8 mouse cellular contexts compared by ENCODE assay signal in genomic region chr3:95672861-95673706, GRCm38 (mm10). TPM values are rescaled to one million over a fixed set of nuclear protein-coding genes. Genes with fewer than 3 reads are reported as not detected.
DNase-seq lines count a peak whose midpoint lies in the region; ATAC-seq and TF ChIP-seq lines count a peak whose summit lies in the region.

No protein-coding gene starts in this region.

- peaks cover 5% of the 10 kb centered on the region; the same call in 1 of the 2 replicates for H3K9me3 ChIP-seq in forebrain, embryonic 10.5 days
- H3K9me3 ChIP-seq in forebrain, embryonic 14.5 days (replicated peaks; ENCODE audit: control insufficient read depth, low read length), result no peaks in the 10 kb centered on the region
- no peaks in the 10 kb centered on the region for H3K9me3 ChIP-seq in E14TG2a.4 (ENCODE audit: low read length)
- H3K9me3 ChIP-seq in hindbrain, embryonic 11.5 days (ENCODE audit: control insufficient read depth, low read length), result no peaks in the 10 kb centered on the region

- peaks cover 64% of the 10 kb centered on the region for H3K36me3 ChIP-seq in forebrain, embryonic 10.5 days (replicated peaks)
- peaks cover 22% of the 10 kb centered on the region for H3K36me3 ChIP-seq in forebrain, embryonic 14.5 days (ENCODE audit: control insufficient read depth, insufficient read depth, low read length)
- H3K36me3 ChIP-seq in E14TG2a.4 (ENCODE audit: insufficient read depth, low read length), result peaks cover 44% of the 10 kb centered on the region
- H3K36me3 ChIP-seq in hindbrain, embryonic 11.5 days (ENCODE audit: control insufficient read depth, insufficient read depth, low read length), result no peaks in the 10 kb centered on the region

- H3K4me2 ChIP-seq in forebrain, embryonic 14.5 days (ENCODE audit: low read length), result no peak overlapping the region
- no peak overlapping the region for H3K4me2 ChIP-seq in hindbrain, embryonic 11.5 days (replicated peaks; ENCODE audit: low read depth, low read length)

- 59% methylated on average over 10 of the region's 10 CpGs for WGBS in forebrain, embryonic 10.5 days
- WGBS in forebrain, embryonic 14.5 days, result 58% methylated on average over 10 of the region's 10 CpGs
- WGBS in hindbrain, embryonic 11.5 days, result 57% methylated on average over 10 of the region's 10 CpGs

- peaks cover 57% of the 10 kb centered on the region for H3K4me1 ChIP-seq in forebrain, embryonic 10.5 days
- H3K4me1 ChIP-seq in forebrain, embryonic 14.5 days (ENCODE audit: control insufficient read depth, insufficient read depth, low read length), result peaks cover under 1% of the 10 kb centered on the region; the same call in 1 of the 2 replicates
- H3K4me1 ChIP-seq in E14TG2a.4 (replicated peaks; ENCODE audit: low read depth, low read length), result peaks cover 90% of the 10 kb centered on the region
- H3K4me1 ChIP-seq in hindbrain, embryonic 11.5 days (replicated peaks; ENCODE audit: control insufficient read depth, insufficient read depth, low read length), result no peaks in the 10 kb centered on the region; the same call in 1 of the 2 replicates

- no peak overlapping the region for H3K4me3 ChIP-seq in forebrain, embryonic 10.5 days
- no peak overlapping the region for H3K4me3 ChIP-seq in forebrain, embryonic 14.5 days (ENCODE audit: low read depth, low read length)
- peak overlapping the region; percentile 76 for H3K4me3 ChIP-seq in E14TG2a.4 (replicated peaks; ENCODE audit: low read length)
- no peak overlapping the region for H3K4me3 ChIP-seq in hindbrain, embryonic 11.5 days (ENCODE audit: low read depth, low read length)
- H3K4me3 ChIP-seq in left cerebral cortex, adult 2 months, result no peak overlapping the region

- intact Hi-C loops in left cerebral cortex, adult 2 months (cut with DNase I), result loop anchor here (5.0 kb wide), 1 partner anchor 156 kb away; no protein-coding TSS in a partner anchor
- intact Hi-C loops in left cerebral cortex, postnatal 10 days (cut with DNase I), result no loop called here

- TF ChIP-seq CTCF in E14TG2a.4 (conservative IDR thresholded peaks at IDR 0.05; ENCODE audit: low read length), result no peak
- no peak for TF ChIP-seq CTCF in left cerebral cortex, adult 2 months (IDR thresholded peaks at IDR 0.05)

- H3K9ac ChIP-seq in forebrain, embryonic 14.5 days (ENCODE audit: low read length), result no peak overlapping the region
- H3K9ac ChIP-seq in hindbrain, embryonic 11.5 days (ENCODE audit: low read depth, low read length), result no peak overlapping the region

- no peak for ATAC-seq in forebrain, embryonic 14.5 days
- no peak for ATAC-seq in hindbrain, embryonic 11.5 days (ENCODE audit: low FRiP score)

- peak overlapping the region; percentile 78 for H3K27ac ChIP-seq in forebrain, embryonic 10.5 days
- H3K27ac ChIP-seq in forebrain, embryonic 14.5 days (ENCODE audit: low read depth, low read length), result no peak overlapping the region
- peak overlapping the region; percentile 30; the same call in 1 of the 2 replicates for H3K27ac ChIP-seq in hindbrain, embryonic 11.5 days (ENCODE audit: low read depth, low read length)
- no peak overlapping the region; the same call in 1 of the 2 replicates for H3K27ac ChIP-seq in left cerebral cortex, adult 2 months

- no peaks in the 10 kb centered on the region for H3K27me3 ChIP-seq in forebrain, embryonic 10.5 days (ENCODE audit: poor library complexity, severe bottlenecking)
- no peaks in the 10 kb centered on the region for H3K27me3 ChIP-seq in forebrain, embryonic 14.5 days (replicated peaks; ENCODE audit: control insufficient read depth, insufficient read depth, low read length)
- H3K27me3 ChIP-seq in E14TG2a.4 (ENCODE audit: insufficient read depth, low read length), result no peaks in the 10 kb centered on the region
- no peaks in the 10 kb centered on the region for H3K27me3 ChIP-seq in hindbrain, embryonic 11.5 days (ENCODE audit: control insufficient read depth, insufficient read depth, low read length)

- DNase-seq in forebrain, embryonic 10.5 days (ENCODE audit: extremely low spot score, low spot score), result no peak
- no peak for DNase-seq in forebrain, embryonic 14.5 days (ENCODE audit: low spot score)
- DNase-seq in hindbrain, embryonic 11.5 days (ENCODE audit: low spot score), result no peak
- DNase-seq in lung, postnatal 10 days, result peak; percentile 64
- no peak for DNase-seq in left cerebral cortex, adult 2 months (ENCODE audit: extremely low spot score in 1 of 2, low spot score in 2 of 2)
- no peak for DNase-seq in urinary bladder, postnatal 4 days (ENCODE audit: low spot score in 2 of 2)
- no peak for DNase-seq in left cerebral cortex, postnatal 10 days (ENCODE audit: extremely low spot score in 1 of 2, low spot score in 2 of 2)

RNA-seq across cellular contexts. Expression of gene Mcl1, which starts 14.5 kb away (rescaled TPM):
- polyA plus RNA-seq in forebrain, embryonic 10.5 days (2016; fragmentation: Nextera tagmentation; extraction: Ambion mirVana), result 42.1 and 42.9 TPM in 2 replicates
- polyA plus RNA-seq in forebrain, embryonic 14.5 days (2014; fragmentation: Nextera tagmentation; extraction: Ambion mirVana), result 50.3 and 50.8 TPM in 2 replicates
- 76.1 and 87.4 TPM in 2 replicates for polyA plus RNA-seq in hindbrain, embryonic 11.5 days (2014; fragmentation: Nextera tagmentation; extraction: Ambion mirVana)
- total RNA-seq in left cerebral cortex, adult 2 months (2021), result 10 to 100 TPM; 52.7 to 60.9 TPM
- total RNA-seq in left cerebral cortex, postnatal 10 days (2021), result 10 to 100 TPM; 62.2 to 63.0 TPM

RNA-seq across cellular contexts. Expression of gene Adamtsl4, which starts 14.6 kb away (rescaled TPM):
- 0.84 and 1.6 TPM in 2 replicates for polyA plus RNA-seq in forebrain, embryonic 10.5 days (2016; fragmentation: Nextera tagmentation; extraction: Ambion mirVana)
- 0.13 and 0.72 TPM in 2 replicates for polyA plus RNA-seq in forebrain, embryonic 14.5 days (2014; fragmentation: Nextera tagmentation; extraction: Ambion mirVana)
- polyA plus RNA-seq in hindbrain, embryonic 11.5 days (2014; fragmentation: Nextera tagmentation; extraction: Ambion mirVana), result 0.14 and 0.80 TPM in 2 replicates
- total RNA-seq in left cerebral cortex, adult 2 months (2021), result 1 to 10 TPM; 6.8 to 7.7 TPM
- 1 to 10 TPM in 1 of 2 experiments, under 1 TPM in 1; 0.73 to 1.3 TPM for total RNA-seq in left cerebral cortex, postnatal 10 days (2021)

RNA-seq across cellular contexts. Expression of gene Ensa, which starts 48.3 kb away (rescaled TPM):
- 85.8 and 86.5 TPM in 2 replicates for polyA plus RNA-seq in forebrain, embryonic 10.5 days (2016; fragmentation: Nextera tagmentation; extraction: Ambion mirVana)
- polyA plus RNA-seq in forebrain, embryonic 14.5 days (2014; fragmentation: Nextera tagmentation; extraction: Ambion mirVana), result 97.2 and 106 TPM in 2 replicates
- 83.4 and 87.4 TPM in 2 replicates for polyA plus RNA-seq in hindbrain, embryonic 11.5 days (2014; fragmentation: Nextera tagmentation; extraction: Ambion mirVana)
- total RNA-seq in left cerebral cortex, adult 2 months (2021), result 100 to 1,000 TPM; 349 to 358 TPM
- total RNA-seq in left cerebral cortex, postnatal 10 days (2021), result 100 to 1,000 TPM; 231 to 238 TPM

Comparison
In these comparisons a context has a peak if more than half of its experiments do, and no peak if none do; other contexts are left out.
1. H3K27ac ChIP-seq: peak in forebrain, embryonic 10.5 days (single experiment) and hindbrain, embryonic 11.5 days (single experiment); none in forebrain, embryonic 14.5 days (single experiment) and left cerebral cortex, adult 2 months (single experiment).